Mouse (Mus musculus): ENCODE results near the gene Sppl3. TPM values are rescaled to one million over a fixed set of nuclear protein-coding genes. Genes with fewer than 3 reads are reported as not detected.

Sppl3 gene
- polyA plus RNA-seq (2017; shearing (Covaris generic)) = 69.4 TPM

GRCm38 (mm10) chr5:115010577-115011216 lies at the start of gene Sppl3:
Sppl3 (plus strand) TSS chr5:115011137.

GRCm38 (mm10) chr5:114970824-114971227 lies 40.1 kb upstream of the Sppl3 start, which contains the start of gene Hnf1a:
Hnf1a (minus strand) TSS chr5:114971094.

GRCm38 (mm10) chr5:115098195-115098594 lies 87.3 kb downstream of the Sppl3 start, which contains the start of gene Gm10401:
Gm10401 (minus strand) TSS chr5:115098295.

GRCm38 (mm10) chr5:115118961-115119570 lies 108.1 kb downstream of the Sppl3 start, which contains the start of gene Acads:
Acads (minus strand) TSS chr5:115119346.

GRCm38 (mm10) chr5:115134234-115135165 lies 123.6 kb downstream of the Sppl3 start, which contains the start of gene Unc119b:
Unc119b (minus strand) TSS chr5:115134975.

Other genes with a start within 250 kb of the Sppl3 start
- gene Ankrd13a, start 236.5 kb upstream of the Sppl3 start, polyA plus RNA-seq (2017; shearing (Covaris generic)) = 181 TPM
- 148 TPM for gene Git2, start 235.6 kb upstream of the Sppl3 start, polyA plus RNA-seq (2017; shearing (Covaris generic))
- 67.8 TPM for gene 1500011B03Rik, start 187.7 kb upstream of the Sppl3 start, polyA plus RNA-seq (2017; shearing (Covaris generic))
- gene 4930519G04Rik, start 157.5 kb upstream of the Sppl3 start, polyA plus RNA-seq (2017; shearing (Covaris generic)) = not detected
- gene Gm9936, start 152.5 kb upstream of the Sppl3 start, polyA plus RNA-seq (2017; shearing (Covaris generic)) = not detected
- gene Oasl2, start 114.2 kb upstream of the Sppl3 start, polyA plus RNA-seq (2017; shearing (Covaris generic)) = 16.4 TPM
- gene Oasl1, start 87.9 kb upstream of the Sppl3 start, polyA plus RNA-seq (2017; shearing (Covaris generic)) = 7.4 TPM
- 43.9 TPM for gene 2210016L21Rik, start 69.0 kb upstream of the Sppl3 start, polyA plus RNA-seq (2017; shearing (Covaris generic))
- gene Hnf1a, start 40.0 kb upstream of the Sppl3 start, polyA plus RNA-seq (2017; shearing (Covaris generic)) = 0.06 TPM
- gene Gm10401, start 87.2 kb downstream of the Sppl3 start, polyA plus RNA-seq (2017; shearing (Covaris generic)) = not detected
- gene Acads, start 108.2 kb downstream of the Sppl3 start, polyA plus RNA-seq (2017; shearing (Covaris generic)) = 37.5 TPM
- 53.0 TPM for gene Unc119b, start 123.8 kb downstream of the Sppl3 start, polyA plus RNA-seq (2017; shearing (Covaris generic))
- 95.4 TPM for gene Mlec, start 147.0 kb downstream of the Sppl3 start, polyA plus RNA-seq (2017; shearing (Covaris generic))
- 0.55 TPM for gene Cabp1, start 183.2 kb downstream of the Sppl3 start, polyA plus RNA-seq (2017; shearing (Covaris generic))
- gene Pop5, start 224.7 kb downstream of the Sppl3 start, polyA plus RNA-seq (2017; shearing (Covaris generic)) = 192 TPM

All from CD4-positive, CD25-positive, alpha-beta regulatory T cell (primary cell).